Mouse (Mus musculus) limb, embryonic 15.5 days (tissue): ENCODE results near the gene Colgalt2. TPM values are rescaled to one million over a fixed set of nuclear protein-coding genes. Genes with fewer than 3 reads are reported as not detected.
A peak's percentile ranks its signal among the peaks of the same experiment; 100 is the strongest.
"Not testable (repeated sequence)": the region's sequence is repeated elsewhere in the genome, so short reads cannot be mapped to it uniquely, and the experiment has no call there.

Experiments used
- ATAC-seq: fragments of 200-750 bp; cut with Nextera tagmentation; 2 replicates; pipeline ENCODE4 v1.8.0; 2017; ENCODE audit warnings: low read depth, moderate TSS enrichment; ENCODE audit not compliant: insufficient number of reproducible peaks, low FRiP score, low TSS enrichment
- H3K27ac ChIP-seq: fragments of 300-500 bp; sonication (generic); 2 replicates; pipeline ENCODE4 v1.5.1; 2015; ENCODE audit warnings: moderate library complexity, mild to moderate bottlenecking, inconsistent platforms
- H3K27me3 ChIP-seq: fragments of 300-500 bp; sonication (generic); 2 replicates; pipeline ENCODE4 v1.6.1; 2015; ENCODE audit warnings: inconsistent platforms
- H3K36me3 ChIP-seq: fragments of 300-500 bp; sonication (generic); 2 replicates; pipeline ENCODE4 v1.6.1; 2015; ENCODE audit warnings: inconsistent platforms
- H3K4me1 ChIP-seq: fragments of 300-500 bp; sonication (generic); 2 replicates; pipeline ENCODE4 v1.6.1; 2015; ENCODE audit warnings: inconsistent platforms
- H3K4me2 ChIP-seq: fragments of 300-500 bp; sonication (generic); 2 replicates; pipeline ENCODE4 v1.6.1; 2015; ENCODE audit warnings: mild to moderate bottlenecking, inconsistent platforms
- H3K4me3 ChIP-seq: fragments of 300-500 bp; sonication (generic); 2 replicates; pipeline ENCODE4 v1.5.1; 2015; ENCODE audit warnings: mild to moderate bottlenecking, inconsistent platforms
- H3K9ac ChIP-seq: fragments of 300-500 bp; sonication (generic); 2 replicates; pipeline ENCODE4 v1.6.1; 2015; ENCODE audit warnings: inconsistent platforms
- H3K9me3 ChIP-seq: fragments of 300-500 bp; sonication (generic); 2 replicates; pipeline ENCODE4 v1.6.1; 2016; ENCODE audit warnings: inconsistent platforms
- WGBS: fragments of 180-500 bp; shearing (Covaris S2); methylation state at CpG from one replicate; pipeline ENCODE4 v1.1.7; 2015; 5-methylcytosine and 5-hydroxymethylcytosine counted together
- polyA plus RNA-seq: library from polyadenylated mRNA; unstranded; fragments of >200 nt; fragmentation: Nextera tagmentation; extraction: Ambion mirVana; gene quantifications from 2 replicates; pipeline ENCODE4 v1.2.1, GENCODE M21; 2015

The Colgalt2 gene
- 8.0 and 8.4 TPM in 2 replicates for polyA plus RNA-seq

DNA sequence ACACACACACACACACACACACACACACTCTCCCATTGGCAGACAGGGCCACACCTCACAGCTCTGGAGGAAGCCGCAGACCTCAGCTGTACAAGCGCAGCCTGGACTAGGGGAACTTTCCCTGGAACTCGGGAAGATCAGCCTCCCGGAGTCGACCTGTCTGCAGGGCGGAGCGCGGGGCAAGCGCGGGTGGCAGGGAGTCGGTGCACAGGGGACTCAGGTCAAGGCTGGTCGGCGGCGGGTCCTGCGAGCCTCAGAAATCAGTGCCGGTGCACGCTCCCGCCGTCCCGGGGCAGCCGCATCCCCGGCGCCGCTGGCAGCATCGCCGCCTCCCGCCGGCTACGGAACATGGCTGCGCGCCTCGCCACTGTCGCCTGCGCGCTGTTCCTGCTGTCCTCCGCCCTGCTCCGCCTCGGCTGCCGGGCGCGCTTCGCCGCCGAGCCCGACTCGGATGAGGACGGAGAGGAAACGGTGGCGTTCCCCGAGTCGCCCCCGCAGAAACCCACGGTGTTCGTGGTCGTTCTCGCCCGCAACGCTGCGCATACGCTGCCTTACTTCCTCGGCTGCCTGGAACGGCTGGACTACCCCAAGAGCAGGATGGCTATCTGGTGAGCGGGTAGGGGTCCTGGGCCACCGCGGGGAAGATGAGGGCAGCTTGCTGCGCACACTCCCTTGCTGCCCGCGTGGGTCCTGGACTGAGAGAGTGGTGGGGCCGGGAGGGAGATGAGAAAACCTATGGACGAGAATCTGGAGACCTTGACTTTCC, at the start of gene Colgalt2:
Gene Colgalt2 (plus strand): TSS at position 41 of the 766 bp plus-strand sequence.
- Histone ChIP-seq H3K27ac (peak within 1 kb of the TSS; percentile 75), H3K27me3 (peaks cover 5% of the 10 kb centered on the region; the same call in 1 of the 2 replicates), H3K36me3 (no peaks in the 10 kb centered on the region), H3K9ac (peak within 1 kb of the TSS; percentile 62), H3K4me1 (peaks cover 16% of the 10 kb centered on the region), H3K4me2 (peak within 1 kb of the TSS; percentile 94), H3K9me3 (no peaks in the 10 kb centered on the region), H3K4me3 (peak within 1 kb of the TSS; percentile 66)
- WGBS = under 1% methylated on average over 65 of the region's 70 CpGs
- peak; percentile 72; the same call in 1 of the 2 replicates for ATAC-seq

DNA sequence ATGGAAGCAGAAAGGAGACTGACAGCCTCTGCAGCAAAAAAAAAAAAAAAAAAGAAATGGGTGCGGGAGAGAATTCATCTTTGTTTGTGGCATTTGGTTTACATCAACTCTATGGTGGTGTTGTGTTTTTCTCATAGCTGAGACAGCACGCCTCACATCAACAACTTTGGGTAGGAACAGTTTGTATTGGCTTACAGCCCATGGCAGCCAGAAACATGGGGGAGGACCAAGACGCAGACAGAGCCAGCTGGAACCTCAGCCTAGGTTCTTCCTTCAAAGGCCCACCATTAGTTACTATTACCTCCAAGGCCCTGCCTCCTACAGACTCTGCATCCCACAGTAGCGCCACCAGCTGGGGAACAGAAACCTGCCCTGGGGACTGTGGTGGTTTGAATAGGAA, 42.9 kb upstream of the Colgalt2 start:
- H3K9ac ChIP-seq = no peak overlapping the region
- H3K4me2 ChIP-seq = no peak overlapping the region
- no peak for ATAC-seq
- H3K27ac ChIP-seq = no peak overlapping the region
- H3K4me3 ChIP-seq = no peak overlapping the region
- H3K4me1 ChIP-seq = no peaks in the 10 kb centered on the region; the same call in 1 of the 2 replicates
- WGBS = 68% methylated on average over 4 of the region's 4 CpGs
- no peaks in the 10 kb centered on the region for H3K27me3 ChIP-seq
- no peaks in the 10 kb centered on the region for H3K36me3 ChIP-seq
- H3K9me3 ChIP-seq = no peaks in the 10 kb centered on the region

DNA sequence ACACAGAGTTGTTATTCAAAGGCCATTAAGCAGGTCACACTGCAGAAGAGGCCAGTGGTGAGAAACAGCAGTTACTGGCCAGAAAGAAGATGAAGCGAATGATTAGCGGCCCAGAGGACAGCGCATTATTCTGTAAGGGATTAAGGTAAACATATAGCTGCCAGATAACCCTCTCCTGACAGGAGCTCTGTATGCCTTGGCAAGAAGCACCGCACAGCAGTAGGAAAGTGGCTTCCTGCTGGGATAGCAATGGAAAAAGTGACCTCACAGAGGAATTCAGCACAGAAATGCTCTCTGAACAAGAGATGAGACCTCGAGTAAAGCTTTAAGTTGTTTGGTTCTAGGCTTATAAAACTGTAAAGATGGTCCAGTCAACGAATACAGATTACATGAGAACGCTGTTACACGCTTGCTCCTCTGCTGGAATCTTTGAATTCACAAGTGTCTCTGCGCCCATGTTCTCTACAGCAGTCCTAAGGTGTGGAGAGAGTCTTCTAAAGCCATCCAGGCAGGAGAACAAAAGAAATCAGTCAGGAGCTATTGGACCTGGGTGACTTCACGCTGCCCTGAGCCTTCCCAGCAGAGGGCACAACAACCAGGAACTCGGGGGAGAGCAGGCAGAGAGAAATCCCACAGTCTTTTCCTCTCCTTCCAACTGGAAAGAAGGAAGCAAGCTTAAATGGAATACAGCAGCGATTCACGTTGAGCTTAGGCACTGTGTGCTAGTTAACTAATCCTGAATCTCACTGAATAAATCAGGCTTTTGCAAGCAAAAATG, 31.1 kb upstream of the Colgalt2 start:
- WGBS = 49% methylated on average over 13 of the region's 13 CpGs
- Histone ChIP-seq H3K9ac (no peak overlapping the region), H3K4me3 (no peak overlapping the region), H3K9me3 (no peaks in the 10 kb centered on the region), H3K4me1 (peaks cover 10% of the 10 kb centered on the region), H3K27ac (peak overlapping the region; percentile 71), H3K27me3 (no peaks in the 10 kb centered on the region), H3K36me3 (peaks cover 13% of the 10 kb centered on the region; the same call in 1 of the 2 replicates), H3K4me2 (no peak overlapping the region)
- ATAC-seq = no peak

DNA sequence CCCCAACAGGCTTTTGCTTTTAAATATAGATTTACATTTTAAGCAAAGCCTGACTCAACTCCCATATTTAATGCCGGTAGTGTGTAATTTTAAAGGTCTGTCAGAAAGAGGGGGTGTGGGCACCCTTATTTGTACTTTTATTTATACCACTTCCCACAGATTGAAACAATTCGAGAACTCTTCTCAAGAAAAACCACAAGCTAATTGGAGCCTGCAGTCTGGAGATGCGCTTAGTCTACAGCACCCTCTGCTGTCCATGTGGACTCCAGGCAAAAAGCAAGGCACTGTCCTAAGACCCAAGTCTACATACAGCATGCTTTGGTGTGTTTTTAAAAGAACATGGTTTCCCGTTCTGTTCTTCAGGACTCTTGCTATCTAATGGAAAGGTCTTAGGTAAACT, 30.5 kb upstream of the Colgalt2 start:
- no peak overlapping the region for H3K9ac ChIP-seq
- peak; percentile 65; the same call in 1 of the 2 replicates for ATAC-seq
- no peaks in the 10 kb centered on the region for H3K27me3 ChIP-seq
- WGBS = 17% methylated on average over 4 of the region's 4 CpGs
- H3K4me2 ChIP-seq = no peak overlapping the region
- no peaks in the 10 kb centered on the region for H3K9me3 ChIP-seq
- peaks cover 10% of the 10 kb centered on the region for H3K4me1 ChIP-seq
- no peak overlapping the region for H3K4me3 ChIP-seq
- H3K36me3 ChIP-seq = peaks cover 13% of the 10 kb centered on the region; the same call in 1 of the 2 replicates
- H3K27ac ChIP-seq = 0 out of 2 replicates have a peak overlapping the region, but pooled peaks have one; percentile 71

DNA sequence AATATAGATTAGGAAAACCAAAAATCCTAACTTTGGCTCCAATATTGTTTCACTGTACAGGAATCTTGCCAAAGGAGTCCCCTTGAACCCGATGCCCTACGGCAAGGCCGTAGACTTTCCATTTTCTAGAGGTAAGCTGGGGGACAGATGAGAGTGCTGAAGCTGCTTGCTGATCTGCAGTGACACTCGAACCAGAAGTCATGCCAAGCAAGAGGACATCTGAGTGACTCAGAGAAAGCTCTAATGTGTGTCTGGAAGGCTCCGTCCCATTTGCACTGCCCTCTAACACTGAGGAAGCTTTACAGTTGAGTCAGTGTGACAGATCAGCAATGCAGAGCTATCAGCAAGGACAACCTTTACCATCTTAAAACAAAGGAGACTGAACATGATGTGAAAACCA, 21.3 kb upstream of the Colgalt2 start:
- no peak for ATAC-seq
- no peak overlapping the region for H3K9ac ChIP-seq
- WGBS = 90% methylated on average over 5 of the region's 5 CpGs
- no peak overlapping the region for H3K4me2 ChIP-seq
- no peak overlapping the region for H3K4me3 ChIP-seq
- no peaks in the 10 kb centered on the region for H3K4me1 ChIP-seq
- H3K9me3 ChIP-seq = no peaks in the 10 kb centered on the region
- peaks cover 36% of the 10 kb centered on the region for H3K36me3 ChIP-seq
- H3K27me3 ChIP-seq = no peaks in the 10 kb centered on the region
- no peak overlapping the region for H3K27ac ChIP-seq

DNA sequence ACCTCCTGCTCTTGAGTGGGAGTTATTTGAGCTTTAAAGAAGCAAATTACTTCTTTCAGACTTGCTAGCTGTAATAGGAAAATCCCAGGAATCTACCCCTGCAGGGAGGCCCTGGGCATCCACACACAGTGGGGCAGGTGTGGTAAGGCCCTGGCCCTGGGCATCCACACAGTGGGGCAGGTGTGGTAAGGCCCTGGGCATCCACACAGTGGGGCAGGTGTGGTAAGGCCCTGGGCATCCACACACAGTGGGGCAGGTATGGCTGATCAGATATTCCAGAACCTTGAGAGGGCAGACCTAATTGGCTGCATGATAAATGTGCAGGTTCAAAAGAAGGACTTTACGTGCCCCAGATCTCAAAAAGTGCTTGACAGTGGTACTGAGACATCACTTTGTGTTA, 15.0 kb upstream of the Colgalt2 start:
- H3K4me2 ChIP-seq = no peak overlapping the region
- ATAC-seq = no peak
- WGBS = 86% methylated on average over 1 of the region's 1 CpGs
- peaks cover 19% of the 10 kb centered on the region for H3K36me3 ChIP-seq
- H3K4me3 ChIP-seq = no peak overlapping the region
- H3K27ac ChIP-seq = no peak overlapping the region
- H3K4me1 ChIP-seq = 0 out of 2 replicates have a peak, but pooled peaks cover 2% of the 10 kb centered on the region
- no peaks in the 10 kb centered on the region for H3K9me3 ChIP-seq
- H3K9ac ChIP-seq = no peak overlapping the region
- H3K27me3 ChIP-seq = no peaks in the 10 kb centered on the region

DNA sequence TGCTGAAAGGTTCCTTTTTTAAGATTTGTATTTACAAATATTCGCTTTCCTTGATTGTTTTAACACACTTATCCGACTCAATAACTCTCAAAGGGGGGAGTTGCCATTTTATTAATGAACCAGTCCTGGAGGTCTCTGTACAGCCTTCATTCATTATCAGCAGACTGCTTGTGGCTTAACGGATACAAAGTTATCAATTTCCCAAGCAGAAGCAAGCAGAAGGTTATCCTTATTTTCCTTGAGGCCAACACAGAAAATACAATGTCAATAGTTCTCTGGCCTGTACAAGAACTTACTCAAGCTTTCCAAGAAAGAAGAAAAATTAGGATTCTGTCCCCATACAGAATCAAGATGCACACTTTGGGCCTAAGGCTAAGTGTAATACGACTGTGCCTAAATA, 13.9 kb upstream of the Colgalt2 start:
- H3K4me2 ChIP-seq = peak overlapping the region; percentile 58
- not testable (repeated sequence) for H3K9me3 ChIP-seq, H3K27ac ChIP-seq, ATAC-seq, H3K4me1 ChIP-seq, H3K27me3 ChIP-seq
- H3K9ac ChIP-seq = peak overlapping the region; percentile 84
- WGBS = 21% methylated on average over 2 of the region's 4 CpGs
- peak overlapping the region; percentile 93 for H3K4me3 ChIP-seq
- peaks cover 11% of the 10 kb centered on the region for H3K36me3 ChIP-seq

DNA sequence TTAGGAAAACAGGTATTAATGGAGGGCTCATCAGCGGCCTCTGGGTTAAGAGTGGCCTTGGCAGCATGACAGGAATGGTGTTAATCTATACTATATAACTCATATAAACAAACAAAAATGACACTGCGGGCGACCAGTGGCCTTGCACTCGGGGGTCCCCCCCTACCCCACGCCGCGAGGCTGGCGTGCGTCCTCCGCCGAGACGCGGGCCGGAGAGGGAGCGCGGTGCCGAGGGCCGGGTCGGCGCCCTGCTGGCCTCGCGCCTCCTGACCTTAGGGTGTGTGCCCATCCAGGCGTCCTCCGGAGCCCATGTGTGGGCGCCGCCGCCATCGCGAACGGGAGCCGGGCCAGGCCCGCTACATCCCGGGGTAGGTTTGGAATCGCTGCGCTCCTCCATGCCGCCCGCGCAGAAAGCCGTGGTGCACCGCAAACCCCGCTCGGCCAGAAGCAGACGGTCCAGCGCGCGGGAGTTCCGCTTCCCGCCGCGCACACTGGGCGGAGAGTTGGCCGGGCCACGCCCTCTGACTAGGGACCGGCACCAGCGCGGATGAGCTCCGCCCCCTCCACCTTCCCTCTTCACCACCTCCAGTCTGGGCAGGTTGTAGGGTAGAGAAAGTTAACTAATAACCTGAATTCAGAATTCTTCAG, 13.3 kb upstream of the Colgalt2 start, which contains the start of gene Tsen15:
Gene Tsen15 (minus strand): TSS at position 501 of the 648 bp plus-strand sequence.
- Histone ChIP-seq H3K4me2 (peak within 1 kb of the TSS; percentile 58), H3K27ac (peak within 1 kb of the TSS; percentile 63; the same call in 1 of the 2 replicates), H3K9ac (peak within 1 kb of the TSS; percentile 84), H3K36me3 (peaks cover 6% of the 10 kb centered on the region), H3K27me3 (no peaks in the 10 kb centered on the region), H3K9me3 (no peaks in the 10 kb centered on the region), H3K4me1 (0 out of 2 replicates have a peak, but pooled peaks cover 2% of the 10 kb centered on the region), H3K4me3 (peak within 1 kb of the TSS; percentile 93)
- WGBS = under 1% methylated on average over 57 of the region's 57 CpGs
- peak; percentile 89 for ATAC-seq

DNA sequence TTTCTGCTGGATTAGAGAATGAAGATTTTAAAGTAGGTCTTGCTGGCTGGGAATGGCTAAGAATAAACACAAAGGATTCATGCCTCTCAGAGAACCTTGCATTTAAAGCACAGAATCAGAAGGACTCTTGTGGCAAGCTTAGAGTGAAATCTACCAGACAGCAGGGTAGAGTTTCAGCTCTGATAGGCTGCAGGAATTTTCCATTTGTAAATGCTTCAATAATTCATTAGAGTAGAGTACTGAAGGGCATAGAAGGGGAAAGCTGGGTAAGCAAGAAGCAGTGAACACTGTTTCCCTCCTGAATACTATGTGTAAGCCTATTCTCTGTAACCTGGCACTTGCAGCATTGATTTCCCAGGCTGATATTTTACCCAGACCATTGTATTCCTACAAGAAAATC, 10.4 kb upstream of the Colgalt2 start:
- H3K36me3 ChIP-seq = no peaks in the 10 kb centered on the region
- H3K4me1 ChIP-seq = 0 out of 2 replicates have a peak, but pooled peaks cover 2% of the 10 kb centered on the region
- no peaks in the 10 kb centered on the region for H3K9me3 ChIP-seq
- H3K4me2 ChIP-seq = no peak overlapping the region
- ATAC-seq = no peak
- no peak overlapping the region for H3K27ac ChIP-seq
- no peaks in the 10 kb centered on the region for H3K27me3 ChIP-seq
- H3K9ac ChIP-seq = no peak overlapping the region
- no peak overlapping the region for H3K4me3 ChIP-seq

DNA sequence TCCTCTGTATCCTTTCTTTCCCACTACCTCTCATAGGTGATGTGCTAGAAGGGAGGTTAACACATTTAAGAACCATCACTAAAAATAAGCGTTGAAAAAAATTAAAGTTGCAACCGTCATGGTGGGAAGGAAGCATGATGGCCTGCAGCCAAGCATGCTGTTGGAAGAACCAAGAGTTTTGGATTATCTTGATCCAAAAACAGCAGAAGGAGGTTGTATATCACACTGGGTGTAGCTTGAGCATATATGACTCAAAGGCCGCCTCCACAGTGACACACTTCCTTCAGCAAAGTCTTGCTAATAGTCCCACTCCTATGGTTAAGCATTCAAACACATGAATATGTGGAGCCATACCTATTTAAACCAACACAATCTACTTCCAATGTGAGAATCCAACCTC, 5.5 kb upstream of the Colgalt2 start:
- no peaks in the 10 kb centered on the region for H3K9me3 ChIP-seq
- H3K4me2 ChIP-seq = no peak overlapping the region
- ATAC-seq = no peak
- 88% methylated on average over 3 of the region's 3 CpGs for WGBS
- H3K27ac ChIP-seq = no peak overlapping the region
- H3K36me3 ChIP-seq = no peaks in the 10 kb centered on the region
- no peak overlapping the region for H3K4me3 ChIP-seq
- no peak overlapping the region for H3K9ac ChIP-seq
- no peaks in the 10 kb centered on the region for H3K4me1 ChIP-seq
- peaks cover 5% of the 10 kb centered on the region; the same call in 1 of the 2 replicates for H3K27me3 ChIP-seq

DNA sequence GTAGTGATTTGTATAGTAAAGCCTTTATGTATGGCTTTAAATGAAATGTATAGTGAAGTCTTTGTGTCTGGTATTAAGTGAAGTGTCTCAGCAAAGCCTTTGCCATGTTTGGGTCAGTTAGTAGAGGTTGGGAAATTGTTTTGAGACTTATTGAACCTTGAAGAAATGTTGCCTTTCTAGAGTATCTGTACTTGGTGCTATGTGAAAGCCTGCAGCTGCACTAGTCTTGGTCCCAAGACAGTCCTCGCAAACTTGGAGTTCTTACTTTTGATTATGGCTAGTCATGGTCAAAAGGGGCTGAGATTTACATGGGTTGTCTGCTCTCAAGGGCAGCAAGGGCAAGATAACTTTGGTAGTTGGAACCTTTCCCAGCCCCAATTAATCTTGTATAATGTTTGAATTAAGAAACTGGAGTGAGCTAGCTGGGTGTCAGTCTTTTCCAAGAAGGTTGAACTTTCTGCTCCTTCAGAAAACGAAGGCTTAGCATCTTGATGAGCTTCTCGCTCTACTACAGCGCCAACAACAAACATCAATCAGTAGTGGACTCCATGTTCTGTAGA, 4.6 kb upstream of the Colgalt2 start:
- ATAC-seq = no peak
- Histone ChIP-seq H3K4me3 (no peak overlapping the region), H3K27me3 (peaks cover 5% of the 10 kb centered on the region; the same call in 1 of the 2 replicates), H3K4me2 (no peak overlapping the region), H3K36me3 (no peaks in the 10 kb centered on the region), H3K4me1 (0 out of 2 replicates have a peak, but pooled peaks cover 4% of the 10 kb centered on the region), H3K27ac (no peak overlapping the region), H3K9me3 (no peaks in the 10 kb centered on the region), H3K9ac (no peak overlapping the region)
- 84% methylated on average over 4 of the region's 4 CpGs for WGBS
